ENCODE assay signal across 18 mouse cellular contexts in genomic region chr9:103499366-103499765, GRCm38 (mm10). TPM values are rescaled to one million over a fixed set of nuclear protein-coding genes. Genes with fewer than 3 reads are reported as not detected.
DNase-seq lines count a peak whose midpoint lies in the region; ATAC-seq lines count a peak whose summit lies in the region.
"Had no signal": no experiment of that assay in that cellular context is flagged by ENCODE, and none has a peak within 500 bp of the region (broad histone marks: within the 10 kb centered on the region; RNA-seq: fewer than 3 reads in every experiment).

No protein-coding gene starts in this region.

- no peak overlapping the region for H3K4me3 ChIP-seq in heart, embryonic 10.5 days
- H3K4me3 ChIP-seq in midbrain, embryonic 10.5 days: no peak overlapping the region
- H3K4me3 ChIP-seq in midbrain, embryonic 14.5 days (replicated peaks; ENCODE audit: low read depth, low read length): no peak overlapping the region
- H3K4me3 ChIP-seq: forebrain, embryonic 13.5 days; hindbrain, embryonic 12.5 days had no signal

- no peaks in the 10 kb centered on the region for H3K9me3 ChIP-seq in heart, embryonic 10.5 days
- H3K9me3 ChIP-seq in midbrain, embryonic 10.5 days (replicated peaks): no peaks in the 10 kb centered on the region
- no peaks in the 10 kb centered on the region for H3K9me3 ChIP-seq in midbrain, embryonic 14.5 days (ENCODE audit: control insufficient read depth, low read length)
- H3K9me3 ChIP-seq: forebrain, embryonic 13.5 days; hindbrain, embryonic 12.5 days had no signal

- H3K4me1 ChIP-seq in heart, embryonic 10.5 days: peaks cover 39% of the 10 kb centered on the region
- peaks cover 41% of the 10 kb centered on the region for H3K4me1 ChIP-seq in midbrain, embryonic 10.5 days
- H3K4me1 ChIP-seq in midbrain, embryonic 14.5 days (ENCODE audit: control insufficient read depth, insufficient read depth, low read length): peaks cover 33% of the 10 kb centered on the region

- 0 out of 2 replicates have a peak overlapping the region, but pooled peaks have one; percentile 24 for H3K27ac ChIP-seq in heart, embryonic 10.5 days
- 0 out of 2 replicates have a peak overlapping the region, but pooled peaks have one; percentile 42 for H3K27ac ChIP-seq in midbrain, embryonic 10.5 days (replicated peaks)
- no peak overlapping the region for H3K27ac ChIP-seq in midbrain, embryonic 14.5 days (replicated peaks; ENCODE audit: low read depth, low read length)
- H3K27ac ChIP-seq: hindbrain, embryonic 12.5 days; hindbrain, postnatal 0 days had no signal

- no peak for ATAC-seq in midbrain, embryonic 14.5 days (ENCODE audit: low FRiP score, low TSS enrichment)
- ATAC-seq: forebrain, embryonic 13.5 days; hindbrain, postnatal 0 days had no signal

- DNase-seq in cerebellum, adult 8-10 months: peak; percentile 39
- no peak for DNase-seq in cerebellum, postnatal 14 days
- no peak for DNase-seq in heart, embryonic 10.5 days (ENCODE audit: low spot score)
- DNase-seq in heart, adult 11 months: no peak
- no peak for DNase-seq in midbrain, embryonic 10.5 days (ENCODE audit: low spot score)
- no peak for DNase-seq in midbrain, embryonic 14.5 days
- no peak for DNase-seq in embryo, embryonic 10.5 days (ENCODE audit: low spot score)
- DNase-seq: adrenal gland, adult 2 months; adrenal gland, postnatal 25 days; gastrocnemius, postnatal 36 days; heart, adult 18-20 months; heart, postnatal 36 days; kidney, adult 11 months; kidney, adult 9 months had no signal

- H3K36me3 ChIP-seq in heart, embryonic 10.5 days: peaks cover 32% of the 10 kb centered on the region
- H3K36me3 ChIP-seq in midbrain, embryonic 10.5 days: peaks cover 2% of the 10 kb centered on the region; the same call in 1 of the 2 replicates
- no peaks in the 10 kb centered on the region for H3K36me3 ChIP-seq in midbrain, embryonic 14.5 days (ENCODE audit: control insufficient read depth, insufficient read depth, low read length)

- H3K9ac ChIP-seq in midbrain, embryonic 14.5 days (replicated peaks; ENCODE audit: low read length): no peak overlapping the region
- H3K9ac ChIP-seq: hindbrain, embryonic 12.5 days had no signal

- H3K27me3 ChIP-seq in heart, embryonic 10.5 days (ENCODE audit: insufficient read depth, poor library complexity, severe bottlenecking): no peaks in the 10 kb centered on the region
- peaks cover 31% of the 10 kb centered on the region for H3K27me3 ChIP-seq in midbrain, embryonic 10.5 days (ENCODE audit: low read depth, poor library complexity, severe bottlenecking)
- H3K27me3 ChIP-seq in midbrain, embryonic 14.5 days (ENCODE audit: control insufficient read depth, insufficient read depth, low read length): peaks cover 20% of the 10 kb centered on the region
- H3K27me3 ChIP-seq: forebrain, embryonic 13.5 days had no signal

- H3K4me2 ChIP-seq in midbrain, embryonic 14.5 days (ENCODE audit: low read length): no peak overlapping the region
- H3K4me2 ChIP-seq: forebrain, embryonic 13.5 days; heart, embryonic 11.5 days; hindbrain, embryonic 12.5 days had no signal

- 92% methylated on average over 18 of the region's 18 CpGs for WGBS in heart, embryonic 10.5 days
- 93% methylated on average over 18 of the region's 18 CpGs for WGBS in midbrain, embryonic 10.5 days
- WGBS in midbrain, embryonic 14.5 days: 90% methylated on average over 18 of the region's 18 CpGs

RNA-seq across cellular contexts. Expression of gene Bfsp2, which starts 19.1 kb away (rescaled TPM):
- polyA plus RNA-seq in heart, embryonic 10.5 days (2016; fragmentation: Nextera tagmentation; extraction: Ambion mirVana): 0.39 and 0.74 TPM in 2 replicates
- polyA plus RNA-seq in midbrain, embryonic 10.5 days (2016; fragmentation: Nextera tagmentation; extraction: Ambion mirVana): 0.75 and 2.0 TPM in 2 replicates
- polyA plus RNA-seq in midbrain, embryonic 14.5 days (2014; fragmentation: Nextera tagmentation; extraction: Ambion mirVana): 2.7 and 4.0 TPM in 2 replicates
- polyA plus RNA-seq: adrenal gland, adult 2 months had no signal
